Mouse (Mus musculus): ENCODE measurements around the gene Itgb5.

GRCm38 (mm10) chr16:33885671-33886328 is 56.3 kb downstream of the Itgb5 start:
- TF ChIP-seq CTCF (IDR thresholded peaks at IDR 0.05; ENCODE audit: low read depth, low read length) (no peak), POLR2A (IDR thresholded peaks at IDR 0.05; ENCODE audit: borderline replicate concordance, low read depth, low read length) (no peak)

Measured in bone marrow macrophage, adult 2 months (primary cell).